27 mouse cellular contexts compared by ENCODE assay signal in the genomic region with DNA sequence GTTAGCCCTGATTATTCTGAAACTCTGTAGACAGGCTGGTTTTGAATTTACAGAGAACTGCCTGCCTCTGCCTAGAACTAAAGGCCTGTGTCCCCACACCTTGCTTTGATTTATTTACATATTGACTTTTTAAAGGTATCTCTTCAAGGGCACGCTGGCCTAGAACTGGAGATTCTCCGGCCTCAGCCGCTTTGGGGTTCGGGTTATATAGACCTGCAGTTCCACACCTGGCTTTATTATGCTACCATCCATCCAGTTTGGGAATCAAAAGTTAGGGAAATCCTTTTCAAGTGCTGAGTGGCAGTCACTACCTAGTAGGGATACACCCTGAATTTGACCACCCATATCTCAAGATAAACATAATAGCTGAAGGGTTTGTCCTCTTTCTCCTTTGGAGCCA. TPM values are rescaled to one million over a fixed set of nuclear protein-coding genes. Genes with fewer than 3 reads are reported as not detected.
DNase-seq lines count a peak whose midpoint lies in the region; TF ChIP-seq lines count a peak whose summit lies in the region.
"Had no signal": no experiment of that assay in that cellular context is flagged by ENCODE, and none has a peak within 500 bp of the region (broad histone marks: within the 10 kb centered on the region; RNA-seq: fewer than 3 reads in every experiment).

No protein-coding gene starts in this region.

- no peak for TF ChIP-seq POLR2A in ES-Bruce4 (IDR thresholded peaks at IDR 0.05; ENCODE audit: insufficient read depth, low read length)

- H3K36me3 ChIP-seq in ES-Bruce4 (ENCODE audit: control insufficient read depth, insufficient read depth, low read length, poor library complexity, severe bottlenecking): no peaks in the 10 kb centered on the region
- H3K36me3 ChIP-seq: G1E had no signal

- DNase-seq in ES-CJ7 (ENCODE audit: low read depth, low spot score) (peak; percentile 60), ZHBTc4 (ENCODE audit: low read depth, low spot score) (peak; percentile 16)
- no peak for DNase-seq in layer of hippocampus, adult 9-11 months
- DNase-seq in embryo, embryonic 10 days (ENCODE audit: low spot score): no peak
- no peak for DNase-seq in left cerebral cortex, adult 8-10 months (ENCODE audit: low spot score in 2 of 2)
- DNase-seq: adrenal gland, adult 2 months; adrenal gland, adult 8-10 months; adrenal gland, postnatal 10 days; adrenal gland, postnatal 14 days; adrenal gland, postnatal 25 days; adrenal gland, postnatal 36 days; B cell, adult 2 months; cerebellum, adult 11 months; cerebellum, adult 11-12 months; cerebellum, adult 18-20 months; cerebellum, adult 2 months; cerebellum, adult 8-10 months; cerebellum, adult 9-10 months had no signal

- peak overlapping the region; percentile 7; the same call in 1 of the 2 replicates for H3K27ac ChIP-seq in ES-Bruce4 (ENCODE audit: insufficient read depth, low read length)

- peaks cover 2% of the 10 kb centered on the region; the same call in 1 of the 2 replicates for H3K27me3 ChIP-seq in ES-Bruce4 (ENCODE audit: control insufficient read depth, insufficient read depth, low read length, poor library complexity, severe bottlenecking)
- H3K27me3 ChIP-seq: CH12.LX had no signal

- H3K9ac ChIP-seq in ES-Bruce4 (ENCODE audit: low read depth, poor library complexity, severe bottlenecking): no peak overlapping the region

- no peak overlapping the region for H3K4me3 ChIP-seq in ES-Bruce4 (ENCODE audit: low read depth, low read length)

- no peak for TF ChIP-seq CTCF in ES-Bruce4 (IDR thresholded peaks at IDR 0.05; ENCODE audit: low read depth, low read length)

- H3K9me3 ChIP-seq in ES-Bruce4 (replicated peaks; ENCODE audit: control insufficient read depth, insufficient read depth, low read length, poor library complexity, severe bottlenecking): no peaks in the 10 kb centered on the region
- H3K9me3 ChIP-seq: G1E had no signal

- peak; percentile 83 for TF ChIP-seq EP300 in ES-Bruce4 (IDR thresholded peaks at IDR 0.05; ENCODE audit: insufficient read depth, low read depth, low read length)

- H3K4me1 ChIP-seq in ES-Bruce4 (ENCODE audit: control insufficient read depth, insufficient read depth, low read length): no peaks in the 10 kb centered on the region

RNA-seq across cellular contexts. Expression of a gene that starts 42.8 kb away (rescaled TPM):
- 45.0 and 51.6 TPM in 2 replicates for polyA plus RNA-seq in ES-Bruce4 (2011; ENCODE audit: insufficient read depth, insufficient read length, low read depth, missing spikeins)
- total RNA-seq in left cerebral cortex, adult 8-10 months (2022): 1 to 10 TPM in 3 of 4 experiments, under 1 TPM in 1; 0.50 to 3.8 (median 1.9) TPM
- total RNA-seq: adrenal gland, adult 18-20 months; adrenal gland, adult 2 months; adrenal gland, adult 8-10 months; adrenal gland, postnatal 10 days; adrenal gland, postnatal 14 days; adrenal gland, postnatal 25 days; adrenal gland, postnatal 36 days; adrenal gland, postnatal 4 days; CH12.LX; MEL had no signal
- polyA plus RNA-seq: adrenal gland, adult 2 months; C2C12; CD4-positive, CD25-positive, alpha-beta regulatory T cell, adult 4 months; G1E; Patski had no signal

Comparison
In these comparisons a context has a peak if more than half of its experiments do, and no peak if none do; other contexts are left out.
1. DNase-seq: peak in ES-CJ7 (single experiment) and ZHBTc4 (single experiment); none in layer of hippocampus, adult 9-11 months (single experiment), embryo, embryonic 10 days (single experiment) and left cerebral cortex, adult 8-10 months (0 of 2).